Mouse (Mus musculus) neural tube, embryonic 14.5 days (tissue): ENCODE results near the gene Tmem198b. TPM values are rescaled to one million over a fixed set of nuclear protein-coding genes. Genes with fewer than 3 reads are reported as not detected.
A peak's percentile ranks its signal among the peaks of the same experiment; 100 is the strongest.

Experiments
- ATAC-seq: fragments of 200-750 bp; cut with Nextera tagmentation; 2 replicates; pipeline ENCODE4 v1.8.0; 2017; ENCODE audit warnings: low read depth, mild to moderate bottlenecking, moderate TSS enrichment, moderate library complexity
- H3K27ac ChIP-seq: fragments of 300-500 bp; sonication (generic); 2 replicates; pipeline ENCODE4 v1.5.1; 2014; ENCODE audit warnings: low read depth, mild to moderate bottlenecking, control low read depth, low read length, moderate library complexity, mixed read lengths
- H3K27me3 ChIP-seq: fragments of 300-500 bp; sonication (generic); 2 replicates; pipeline ENCODE4 v1.6.1; 2014; ENCODE audit warnings: low read length; ENCODE audit not compliant: control insufficient read depth, insufficient read depth
- H3K36me3 ChIP-seq: fragments of 300-500 bp; sonication (generic); 2 replicates; pipeline ENCODE4 v1.6.1; 2014; ENCODE audit warnings: low read length, mixed read lengths; ENCODE audit not compliant: control insufficient read depth, insufficient read depth
- H3K4me1 ChIP-seq: fragments of 300-500 bp; sonication (generic); 2 replicates; pipeline ENCODE4 v1.6.1; 2014; ENCODE audit warnings: low read length; ENCODE audit not compliant: control insufficient read depth, insufficient read depth
- H3K4me2 ChIP-seq: fragments of 300-500 bp; sonication (generic); 2 replicates; pipeline ENCODE4 v1.6.1; 2014; ENCODE audit warnings: mild to moderate bottlenecking, low read depth, low read length, control low read depth
- H3K4me3 ChIP-seq: fragments of 300-500 bp; sonication (generic); 2 replicates; pipeline ENCODE4 v1.5.1; 2014; ENCODE audit warnings: low read depth, low read length, control low read depth, mixed read lengths
- H3K9ac ChIP-seq: fragments of 300-500 bp; sonication (generic); replicated peaks from 2 replicates; pipeline ENCODE4 v1.6.1; 2014; ENCODE audit warnings: low read depth, mild to moderate bottlenecking, control low read depth, low read length, mixed read lengths
- H3K9me3 ChIP-seq: fragments of 300-500 bp; sonication (generic); 2 replicates; pipeline ENCODE4 v1.6.1; 2016; ENCODE audit warnings: low read length; ENCODE audit not compliant: control insufficient read depth
- WGBS: fragments of 180-500 bp; shearing (Covaris S2); extraction: QIAGEN DNeasy Blood & Tissue Kit; methylation state at CpG from one replicate; pipeline ENCODE4 v1.1.7; 2014; 5-methylcytosine and 5-hydroxymethylcytosine counted together
- polyA plus RNA-seq: library from polyadenylated mRNA; unstranded; fragments of >200 nt; fragmentation: Nextera tagmentation; extraction: Ambion mirVana; gene quantifications from 2 replicates; pipeline ENCODE4 v1.2.1, GENCODE M21; 2014

Gene Tmem198b
- polyA plus RNA-seq, 1 experiment from 2014 or later = 13.9 TPM

GRCm38 (mm10) chr10:128805092-128806000, 1.2 kb upstream of the Tmem198b start:
- Histone ChIP-seq H3K9me3 (no peaks in the 10 kb centered on the region), H3K36me3 (peaks cover 8% of the 10 kb centered on the region), H3K27me3 (no peaks in the 10 kb centered on the region; the same call in 1 of the 2 replicates), H3K4me2 (peak overlapping the region; percentile 57), H3K4me1 (peaks cover 47% of the 10 kb centered on the region), H3K9ac (peak overlapping the region; percentile 82), H3K4me3 (peak overlapping the region; percentile 78), H3K27ac (peak overlapping the region; percentile 97)
- peak; percentile 93 for ATAC-seq
- under 1% methylated on average over 66 of the region's 70 CpGs for WGBS

GRCm38 (mm10) chr10:128803771-128804270, 349 bp downstream of the Tmem198b start, which contains the start of gene Dnajc14:
Gene Dnajc14, plus strand, starts transcription at chr10:128804062.
- Histone ChIP-seq H3K27me3 (no peaks in the 10 kb centered on the region; the same call in 1 of the 2 replicates), H3K9me3 (no peaks in the 10 kb centered on the region), H3K27ac (peak within 1 kb of the TSS; percentile 97), H3K9ac (peak within 1 kb of the TSS; percentile 82), H3K36me3 (peaks cover 8% of the 10 kb centered on the region; the same call in 1 of the 2 replicates), H3K4me2 (peak within 1 kb of the TSS; percentile 57), H3K4me3 (peak within 1 kb of the TSS; percentile 78), H3K4me1 (peaks cover 36% of the 10 kb centered on the region)
- ATAC-seq = peak; percentile 9
- 0% methylated on average over 14 of the region's 14 CpGs for WGBS

- Histone ChIP-seq H3K36me3 (peaks cover 8% of the 10 kb centered on the region; the same call in 1 of the 2 replicates), H3K9me3 (no peaks in the 10 kb centered on the region), H3K4me2 (peak overlapping the region; percentile 57), H3K4me3 (peak overlapping the region; percentile 78), H3K27me3 (no peaks in the 10 kb centered on the region; the same call in 1 of the 2 replicates), H3K9ac (peak overlapping the region; percentile 82), H3K4me1 (peaks cover 31% of the 10 kb centered on the region), H3K27ac (no peak overlapping the region; the same call in 1 of the 2 replicates)
- 19% methylated on average over 6 of the region's 6 CpGs for WGBS
- ATAC-seq = no peak
These were observed 809 bp downstream of the Tmem198b start for GRCm38 (mm10) chr10:128803361-128803760.

- Histone ChIP-seq H3K9me3 (no peaks in the 10 kb centered on the region), H3K4me2 (peak overlapping the region; percentile 57), H3K27ac (no peak overlapping the region), H3K9ac (peak overlapping the region; percentile 82; the same call in 1 of the 2 replicates), H3K4me1 (peaks cover 29% of the 10 kb centered on the region), H3K4me3 (peak overlapping the region; percentile 78; the same call in 1 of the 2 replicates), H3K27me3 (no peaks in the 10 kb centered on the region; the same call in 1 of the 2 replicates), H3K36me3 (peaks cover 9% of the 10 kb centered on the region; the same call in 1 of the 2 replicates)
- 71% methylated on average over 4 of the region's 4 CpGs for WGBS
- ATAC-seq = no peak
These were observed 1.2 kb downstream of the Tmem198b start for GRCm38 (mm10) chr10:128802956-128803355.

- Histone ChIP-seq H3K9ac (no peak overlapping the region), H3K4me3 (no peak overlapping the region), H3K4me2 (no peak overlapping the region), H3K27me3 (no peaks in the 10 kb centered on the region; the same call in 1 of the 2 replicates), H3K27ac (no peak overlapping the region), H3K36me3 (peaks cover 10% of the 10 kb centered on the region; the same call in 1 of the 2 replicates), H3K9me3 (no peaks in the 10 kb centered on the region), H3K4me1 (peaks cover 19% of the 10 kb centered on the region)
- ATAC-seq = no peak
- WGBS = 91% methylated on average over 16 of the region's 16 CpGs
These were observed 2.1 kb downstream of the Tmem198b start for GRCm38 (mm10) chr10:128801981-128802495.

GRCm38 (mm10) chr10:128798676-128799075, 5.5 kb downstream of the Tmem198b start:
- Histone ChIP-seq H3K4me2 (no peak overlapping the region), H3K27ac (no peak overlapping the region), H3K4me3 (no peak overlapping the region), H3K9ac (no peak overlapping the region), H3K27me3 (no peaks in the 10 kb centered on the region), H3K9me3 (no peaks in the 10 kb centered on the region), H3K4me1 (peaks cover 8% of the 10 kb centered on the region; the same call in 1 of the 2 replicates), H3K36me3 (peaks cover 10% of the 10 kb centered on the region; the same call in 1 of the 2 replicates)
- no peak for ATAC-seq
- WGBS = 96% methylated on average over 8 of the region's 8 CpGs

GRCm38 (mm10) chr10:128795581-128795980, 8.6 kb downstream of the Tmem198b start:
- H3K27me3 ChIP-seq = no peaks in the 10 kb centered on the region
- H3K4me2 ChIP-seq = no peak overlapping the region
- no peaks in the 10 kb centered on the region for H3K4me1 ChIP-seq
- H3K27ac ChIP-seq = no peak overlapping the region
- H3K36me3 ChIP-seq = peaks cover 3% of the 10 kb centered on the region; the same call in 1 of the 2 replicates
- no peak for ATAC-seq
- no peaks in the 10 kb centered on the region for H3K9me3 ChIP-seq
- no peak overlapping the region for H3K4me3 ChIP-seq
- no peak overlapping the region for H3K9ac ChIP-seq
- WGBS = 87% methylated on average over 3 of the region's 3 CpGs

- Histone ChIP-seq H3K9ac (no peak overlapping the region), H3K27ac (no peak overlapping the region), H3K4me2 (no peak overlapping the region), H3K27me3 (no peaks in the 10 kb centered on the region), H3K4me3 (no peak overlapping the region), H3K4me1 (no peaks in the 10 kb centered on the region), H3K36me3 (peaks cover 3% of the 10 kb centered on the region; the same call in 1 of the 2 replicates), H3K9me3 (no peaks in the 10 kb centered on the region)
- WGBS = 89% methylated on average over 5 of the region's 5 CpGs
- ATAC-seq = no peak
These were observed 9.8 kb downstream of the Tmem198b start for GRCm38 (mm10) chr10:128794391-128794790.
